Mouse (Mus musculus) heart, adult 2 months (tissue): Measurements from ENCODE around the gene Kcnn4.

Source experiments
- CTCF ChIP-seq: fragments of 200-600 bp; IDR thresholded peaks from 2 replicates; pipeline ENCODE4 v1.8.1; 2022; ENCODE audit warnings: antibody characterized with exemption, mild to moderate bottlenecking, moderate library complexity
- EP300 ChIP-seq: fragments of 200-500 bp; IDR thresholded peaks from 2 replicates; pipeline ENCODE4 v1.6.1; 2011; ENCODE audit warnings: low read depth, low read length, control low read depth; ENCODE audit not compliant: insufficient read depth
- POLR2A ChIP-seq: fragments of 200-500 bp; IDR thresholded peaks from 2 replicates; pipeline ENCODE4 v1.6.1; 2011; ENCODE audit warnings: mild to moderate bottlenecking, low read depth, low read length, control low read depth; ENCODE audit not compliant: insufficient read depth

- TF ChIP-seq CTCF (no peak), EP300 (no peak), POLR2A (no peak)
Measured at GRCm38 (mm10) chr7:24430551-24431345, 60.7 kb downstream of the Kcnn4 start.
